Mouse (Mus musculus): ENCODE results near the gene Kctd7. TPM values are rescaled to one million over a fixed set of nuclear protein-coding genes. Genes with fewer than 3 reads are reported as not detected.

The Kctd7 gene
- polyA plus RNA-seq (2012; rRNA removed): 1.3 TPM in 2 replicates

GRCm38 (mm10) chr5:130144334-130145312 lies at the start of gene Kctd7:
Kctd7 (plus strand) TSS chr5:130144861.
- WGBS: 1% methylated on average over 66 of the region's 66 CpGs
- no peaks in the 10 kb centered on the region for H3K36me3 ChIP-seq (ENCODE audit: control insufficient read depth, insufficient read depth, low read length)
- H3K4me3 ChIP-seq (ENCODE audit: low read depth, low read length): peak within 1 kb of the TSS; percentile 71
- no peaks in the 10 kb centered on the region for H3K27me3 ChIP-seq (ENCODE audit: control insufficient read depth, insufficient read depth, low read length)
- peak within 1 kb of the TSS; percentile 45 for H3K27ac ChIP-seq (ENCODE audit: insufficient read depth, low read depth, low read length)
- TF ChIP-seq CTCF (IDR thresholded peaks at IDR 0.05; ENCODE audit: extremely low read depth, insufficient read length, insufficient replicate concordance, low read depth, low read length): no peak
- TF ChIP-seq POLR2A (IDR thresholded peaks at IDR 0.05; ENCODE audit: low read depth, low read length): peak; percentile 59; the same call in 1 of the 2 replicates
- peaks cover 10% of the 10 kb centered on the region for H3K4me1 ChIP-seq (ENCODE audit: control insufficient read depth, insufficient read depth, insufficient read length, low read length)

- Histone ChIP-seq H3K27ac (ENCODE audit: insufficient read depth, low read depth, low read length) (no peak overlapping the region), H3K36me3 (ENCODE audit: control insufficient read depth, insufficient read depth, low read length) (no peaks in the 10 kb centered on the region), H3K4me3 (ENCODE audit: low read depth, low read length) (no peak overlapping the region), H3K27me3 (ENCODE audit: control insufficient read depth, insufficient read depth, low read length) (no peaks in the 10 kb centered on the region), H3K4me1 (ENCODE audit: control insufficient read depth, insufficient read depth, insufficient read length, low read length) (no peaks in the 10 kb centered on the region; the same call in 1 of the 2 replicates)
- TF ChIP-seq POLR2A (IDR thresholded peaks at IDR 0.05; ENCODE audit: low read depth, low read length): no peak
- TF ChIP-seq CTCF (IDR thresholded peaks at IDR 0.05; ENCODE audit: extremely low read depth, insufficient read length, insufficient replicate concordance, low read depth, low read length): no peak
- WGBS: 53% methylated on average over 12 of the region's 12 CpGs
Observed at GRCm38 (mm10) chr5:130096754-130097153, 47.9 kb upstream of the Kctd7 start.

GRCm38 (mm10) chr5:130097837-130098236 lies 46.8 kb upstream of the Kctd7 start:
- 57% methylated on average over 2 of the region's 2 CpGs for WGBS
- Histone ChIP-seq H3K27ac (ENCODE audit: insufficient read depth, low read depth, low read length) (no peak overlapping the region), H3K27me3 (ENCODE audit: control insufficient read depth, insufficient read depth, low read length) (no peaks in the 10 kb centered on the region), H3K4me3 (ENCODE audit: low read depth, low read length) (no peak overlapping the region), H3K4me1 (ENCODE audit: control insufficient read depth, insufficient read depth, insufficient read length, low read length) (no peaks in the 10 kb centered on the region; the same call in 1 of the 2 replicates), H3K36me3 (ENCODE audit: control insufficient read depth, insufficient read depth, low read length) (no peaks in the 10 kb centered on the region)
- TF ChIP-seq CTCF (IDR thresholded peaks at IDR 0.05; ENCODE audit: extremely low read depth, insufficient read length, insufficient replicate concordance, low read depth, low read length) (no peak), POLR2A (IDR thresholded peaks at IDR 0.05; ENCODE audit: low read depth, low read length) (no peak)

GRCm38 (mm10) chr5:130101724-130102123 lies 42.9 kb upstream of the Kctd7 start:
- Histone ChIP-seq H3K36me3 (ENCODE audit: control insufficient read depth, insufficient read depth, low read length) (no peaks in the 10 kb centered on the region), H3K4me1 (ENCODE audit: control insufficient read depth, insufficient read depth, insufficient read length, low read length) (no peaks in the 10 kb centered on the region; the same call in 1 of the 2 replicates), H3K27me3 (ENCODE audit: control insufficient read depth, insufficient read depth, low read length) (no peaks in the 10 kb centered on the region), H3K27ac (ENCODE audit: insufficient read depth, low read depth, low read length) (no peak overlapping the region), H3K4me3 (ENCODE audit: low read depth, low read length) (no peak overlapping the region)
- TF ChIP-seq CTCF (IDR thresholded peaks at IDR 0.05; ENCODE audit: extremely low read depth, insufficient read length, insufficient replicate concordance, low read depth, low read length) (no peak), POLR2A (IDR thresholded peaks at IDR 0.05; ENCODE audit: low read depth, low read length) (no peak)
- 95% methylated on average over 17 of the region's 17 CpGs for WGBS

GRCm38 (mm10) chr5:130109348-130109747 lies 35.3 kb upstream of the Kctd7 start:
- Histone ChIP-seq H3K27ac (ENCODE audit: insufficient read depth, low read depth, low read length) (no peak overlapping the region), H3K36me3 (ENCODE audit: control insufficient read depth, insufficient read depth, low read length) (no peaks in the 10 kb centered on the region), H3K27me3 (ENCODE audit: control insufficient read depth, insufficient read depth, low read length) (no peaks in the 10 kb centered on the region), H3K4me3 (ENCODE audit: low read depth, low read length) (no peak overlapping the region), H3K4me1 (ENCODE audit: control insufficient read depth, insufficient read depth, insufficient read length, low read length) (no peaks in the 10 kb centered on the region)
- TF ChIP-seq POLR2A (IDR thresholded peaks at IDR 0.05; ENCODE audit: low read depth, low read length): no peak
- TF ChIP-seq CTCF (IDR thresholded peaks at IDR 0.05; ENCODE audit: extremely low read depth, insufficient read length, insufficient replicate concordance, low read depth, low read length): no peak
- 79% methylated on average over 3 of the region's 3 CpGs for WGBS

- Histone ChIP-seq H3K36me3 (ENCODE audit: control insufficient read depth, insufficient read depth, low read length) (no peaks in the 10 kb centered on the region), H3K4me3 (ENCODE audit: low read depth, low read length) (no peak overlapping the region), H3K27me3 (ENCODE audit: control insufficient read depth, insufficient read depth, low read length) (no peaks in the 10 kb centered on the region), H3K4me1 (ENCODE audit: control insufficient read depth, insufficient read depth, insufficient read length, low read length) (no peaks in the 10 kb centered on the region), H3K27ac (ENCODE audit: insufficient read depth, low read depth, low read length) (no peak overlapping the region)
- TF ChIP-seq POLR2A (IDR thresholded peaks at IDR 0.05; ENCODE audit: low read depth, low read length) (no peak), CTCF (IDR thresholded peaks at IDR 0.05; ENCODE audit: extremely low read depth, insufficient read length, insufficient replicate concordance, low read depth, low read length) (no peak)
- 84% methylated on average over 12 of the region's 12 CpGs for WGBS
Observed at GRCm38 (mm10) chr5:130110632-130111464, 33.8 kb upstream of the Kctd7 start.

Data from small intestine, adult 2 months (tissue).